Mouse (Mus musculus): ENCODE data around the gene Mdh2.

The Mdh2 gene

GRCm38 (mm10) chr5:135764971-135765370, 13.3 kb upstream of the Mdh2 start:
- intact Hi-C loops (cut with DNase I), result loop anchor here (5.0 kb wide), 1 partner anchor 213 kb away; no protein-coding TSS in a partner anchor

DNA sequence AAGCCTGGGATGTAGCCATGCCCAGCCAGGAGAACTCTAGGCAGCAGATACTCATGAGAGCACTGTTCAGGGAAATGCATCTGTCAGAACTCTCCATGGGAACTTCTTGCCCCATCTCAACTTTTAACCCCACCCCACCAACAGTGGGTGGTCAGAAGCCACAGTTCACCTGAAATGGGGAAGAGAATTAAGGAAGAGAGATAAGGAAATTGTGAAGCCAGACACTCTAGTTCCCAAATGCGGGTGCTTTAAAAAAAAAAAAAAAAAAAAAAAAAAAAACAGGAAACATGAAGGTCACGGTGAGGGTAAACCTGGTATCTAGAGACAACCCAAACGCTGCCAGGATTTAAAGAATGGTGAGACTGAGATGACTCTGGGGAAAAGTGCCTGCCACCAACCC, 5.8 kb upstream of the Mdh2 start:
- intact Hi-C loops (cut with DNase I), result no loop called here

DNA sequence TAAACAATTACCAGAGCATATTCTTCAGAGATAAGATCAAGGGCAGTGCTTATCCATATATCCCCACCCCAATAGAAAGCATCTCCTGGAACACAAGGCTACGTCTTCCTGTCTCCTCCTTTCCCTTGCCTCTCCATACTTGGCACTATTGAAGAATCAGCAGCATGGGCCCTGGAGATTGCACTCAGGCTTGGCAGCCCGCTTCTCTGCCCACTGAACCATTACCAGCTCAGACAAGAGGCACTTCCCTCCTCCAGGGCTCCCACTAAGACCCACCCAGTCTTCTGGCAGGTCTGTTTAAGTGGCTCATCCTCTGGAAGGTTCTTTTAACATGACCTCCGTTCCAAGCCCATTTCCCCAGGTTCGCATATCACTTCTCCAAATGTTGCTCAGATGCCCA, 1.7 kb upstream of the Mdh2 start:
- intact Hi-C loops (cut with DNase I), result no loop called here

GRCm38 (mm10) chr5:135777796-135778470, 347 bp upstream of the Mdh2 start, which contains the start of gene Styxl1:
TSS of gene Styxl1 (minus strand) at chr5:135778385.
- intact Hi-C loops (cut with DNase I), result no loop called here

- intact Hi-C loops (cut with DNase I), result loop anchor here (10.0 kb wide), 1 partner anchor 386 kb away; the partner anchor contains the start of gene Pom121
Measured at GRCm38 (mm10) chr5:135780331-135780730, 2.1 kb downstream of the Mdh2 start.

GRCm38 (mm10) chr5:135782901-135783300, 4.6 kb downstream of the Mdh2 start:
- intact Hi-C loops (cut with DNase I), result loop anchor here (10.0 kb wide), 1 partner anchor 388 kb away; the partner anchor contains the start of gene Pom121

- intact Hi-C loops (cut with DNase I), result loop anchor here (1.0 kb wide), 1 partner anchor 61 kb away; no protein-coding TSS in a partner anchor
Measured at GRCm38 (mm10) chr5:135793996-135794858, 15.9 kb downstream of the Mdh2 start.

GRCm38 (mm10) chr5:135794859-135795181, 16.5 kb downstream of the Mdh2 start:
- intact Hi-C loops (cut with DNase I), result loop anchor here (1.0 kb wide), 1 partner anchor 60 kb away; no protein-coding TSS in a partner anchor

DNA sequence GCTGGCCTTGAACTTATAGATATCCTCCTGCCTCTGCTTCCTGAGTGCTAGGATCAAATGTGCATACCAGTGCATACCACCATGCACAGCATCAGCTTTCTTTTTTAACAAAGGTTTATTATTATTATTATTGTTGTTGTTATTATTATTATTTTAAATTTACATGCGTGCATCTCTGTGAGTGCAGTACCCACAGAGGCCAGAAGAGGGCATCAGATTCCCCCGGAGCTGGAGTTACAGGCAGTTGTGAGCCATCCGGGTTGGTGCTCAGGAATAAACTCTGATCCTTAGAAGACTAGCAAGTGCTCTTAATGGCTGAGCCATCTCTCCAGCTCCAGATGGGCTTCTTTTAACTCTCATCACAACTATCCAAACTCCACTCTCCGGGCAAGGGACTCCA, 21.5 kb downstream of the Mdh2 start:
- intact Hi-C loops (cut with DNase I), result no loop called here

DNA sequence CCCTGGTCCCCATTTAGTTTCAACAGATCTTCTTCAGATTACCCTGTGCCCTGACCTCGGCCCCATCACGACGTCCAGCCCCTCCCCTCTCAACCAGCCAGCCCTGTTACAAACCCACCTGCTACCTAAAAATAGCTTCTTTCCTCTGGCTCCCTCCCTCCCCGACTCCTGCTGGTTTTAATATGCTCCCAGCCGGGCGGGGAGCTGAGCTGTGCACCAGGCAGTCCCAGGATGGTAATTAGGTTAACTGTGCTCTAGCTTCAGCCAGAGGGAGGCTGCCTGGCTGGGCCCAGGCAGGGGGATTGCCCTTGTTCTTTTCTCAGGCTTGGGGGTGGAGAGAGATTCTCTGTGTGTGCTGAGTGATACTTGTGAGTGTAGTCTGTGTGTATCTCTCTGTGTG, 22.6 kb downstream of the Mdh2 start:
- intact Hi-C loops (cut with DNase I), result no loop called here

GRCm38 (mm10) chr5:135802641-135803040, 24.4 kb downstream of the Mdh2 start:
- intact Hi-C loops (cut with DNase I), result no loop called here

DNA sequence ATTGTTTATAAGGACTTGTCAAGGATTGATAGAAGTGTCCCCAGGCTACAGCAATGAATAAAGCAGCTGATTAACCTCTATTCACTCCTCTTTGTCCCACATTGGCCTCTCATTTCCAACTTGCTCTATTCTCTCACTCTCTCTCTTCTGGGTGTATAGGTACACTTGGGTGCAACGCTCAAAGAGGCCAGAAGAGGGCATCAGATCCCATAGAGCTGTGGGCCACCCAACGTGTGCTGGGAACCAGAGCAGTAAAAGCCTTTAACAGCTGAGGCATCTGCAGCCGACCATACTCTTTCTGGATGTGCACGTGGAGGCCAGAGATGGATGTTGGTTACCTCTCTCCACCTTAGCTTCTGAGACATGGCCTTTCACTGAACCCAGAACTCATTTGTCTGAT, 24.9 kb downstream of the Mdh2 start:
- intact Hi-C loops (cut with DNase I), result no loop called here

GRCm38 (mm10) chr5:135803676-135804075, 25.4 kb downstream of the Mdh2 start:
- intact Hi-C loops (cut with DNase I), result no loop called here

- intact Hi-C loops (cut with DNase I), result no loop called here
Measured at GRCm38 (mm10) chr5:135804735-135805134, 26.5 kb downstream of the Mdh2 start.

- intact Hi-C loops (cut with DNase I), result no loop called here
Measured at GRCm38 (mm10) chr5:135806555-135807262, 28.4 kb downstream of the Mdh2 start, which contains the start of gene Srrm3. TSS of gene Srrm3 (plus strand) at chr5:135806890.

DNA sequence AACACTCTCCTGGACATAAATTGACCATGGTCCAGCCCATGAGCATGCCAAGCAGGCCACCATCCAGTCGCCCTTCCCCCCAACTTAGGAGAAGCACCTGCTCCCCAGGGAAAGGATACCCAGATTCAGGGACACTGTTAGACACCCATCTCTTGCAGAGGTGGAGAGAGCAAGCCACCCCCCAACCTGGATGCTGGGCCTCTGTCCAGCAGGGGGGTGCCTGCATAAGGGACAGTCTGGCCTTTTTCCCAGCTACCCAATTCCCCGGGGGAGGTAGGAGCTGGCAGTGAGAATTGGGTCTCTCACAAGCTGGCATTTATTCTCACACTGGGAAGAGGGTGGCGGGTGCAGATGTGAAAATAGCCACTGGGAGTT, 29.0 kb downstream of the Mdh2 start:
- intact Hi-C loops (cut with DNase I), result no loop called here

DNA sequence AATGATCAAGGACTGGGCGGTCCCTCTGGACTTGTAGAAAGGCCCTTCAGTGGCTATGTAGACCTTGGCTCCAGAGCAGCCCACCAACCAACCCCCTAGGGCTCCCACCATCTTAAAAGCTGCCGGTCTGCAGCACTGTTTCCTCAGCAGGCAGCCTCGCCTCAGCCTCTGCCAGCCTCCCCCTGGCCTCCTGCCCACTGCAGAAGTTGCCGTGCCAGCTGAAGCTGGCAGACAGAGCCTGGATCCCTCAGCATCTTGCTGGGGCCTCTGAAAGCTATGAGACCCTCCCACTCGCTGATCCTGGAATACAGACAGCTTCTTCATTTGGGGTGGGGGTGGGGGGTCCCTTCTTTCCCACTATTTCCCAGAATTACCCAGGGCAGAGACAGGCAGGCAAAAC, 34.7 kb downstream of the Mdh2 start:
- intact Hi-C loops (cut with DNase I), result no loop called here

GRCm38 (mm10) chr5:135818491-135818890, 40.2 kb downstream of the Mdh2 start:
- intact Hi-C loops (cut with DNase I), result no loop called here

DNA sequence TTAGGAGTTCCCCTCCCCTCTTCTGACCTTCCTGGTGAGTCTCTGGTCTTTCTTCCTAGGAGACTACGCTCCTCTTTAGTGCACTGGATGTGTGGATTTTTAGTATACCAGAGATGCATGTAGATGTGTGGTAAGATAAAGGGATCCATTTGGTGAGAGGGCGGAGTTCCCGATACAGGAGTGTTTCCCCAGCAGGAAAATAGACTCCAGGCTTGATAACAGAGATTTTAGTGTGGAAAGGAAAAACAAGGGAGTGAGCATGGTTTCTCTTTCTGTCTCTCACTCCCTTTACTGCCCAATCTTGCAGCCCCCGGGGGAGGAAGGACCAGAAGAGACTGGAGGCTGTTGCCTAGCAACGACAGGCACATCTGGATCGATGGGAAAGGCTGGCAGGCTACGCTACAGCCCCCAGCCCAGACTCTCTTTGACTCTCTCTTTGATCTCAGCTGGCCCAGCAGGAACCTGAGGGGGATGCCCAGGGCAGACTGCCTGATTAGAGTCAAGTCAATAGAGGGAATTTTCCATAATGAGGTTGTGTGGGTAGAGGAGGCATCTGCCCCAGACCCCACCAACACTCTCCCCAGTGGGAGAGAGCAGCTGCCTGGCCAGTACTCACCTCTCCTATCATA, 44.1 kb downstream of the Mdh2 start:
- intact Hi-C loops (cut with DNase I), result no loop called here

DNA sequence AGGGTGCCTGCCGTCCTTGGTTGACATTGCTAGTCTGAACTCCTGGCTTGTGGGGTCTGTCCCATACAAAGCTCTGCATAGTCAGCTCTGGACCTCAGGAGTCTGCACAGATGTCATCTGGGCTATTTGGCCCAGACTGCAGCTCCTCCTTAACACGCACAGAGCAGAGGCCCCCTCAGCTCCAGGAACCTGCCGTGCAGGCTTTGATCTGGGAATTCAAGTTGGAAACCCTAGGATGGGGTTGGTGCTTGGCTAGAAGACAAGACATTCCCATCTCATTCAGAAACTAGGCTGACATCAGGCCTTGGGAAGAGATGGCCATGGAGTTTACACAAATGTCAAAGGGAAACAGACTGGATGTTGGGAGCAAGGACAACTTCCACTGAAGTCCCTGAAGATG, 46.2 kb downstream of the Mdh2 start:
- intact Hi-C loops (cut with DNase I), result no loop called here

DNA sequence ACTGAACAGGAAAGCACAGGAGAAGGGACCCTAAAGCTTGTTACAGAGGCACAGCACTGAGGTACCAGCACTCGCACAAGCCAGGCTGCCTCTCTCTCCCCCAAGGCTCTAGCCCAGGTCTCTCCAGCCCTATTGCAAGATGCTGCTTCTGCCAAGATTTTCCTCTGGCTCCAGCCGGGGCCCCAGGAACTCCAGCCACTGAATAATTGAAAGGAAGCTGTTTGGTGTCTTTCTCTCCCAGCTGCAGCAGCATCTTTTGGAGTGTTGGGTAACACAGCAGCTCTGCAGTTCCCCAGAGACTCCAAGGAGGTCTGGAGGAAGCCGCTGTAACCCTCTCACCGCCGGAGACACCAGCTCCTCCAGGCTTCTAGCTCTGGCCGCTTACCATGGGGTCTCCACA, 47.9 kb downstream of the Mdh2 start:
- intact Hi-C loops (cut with DNase I), result no loop called here
